Mouse (Mus musculus): ENCODE results near the gene Eml1. TPM values are rescaled to one million over a fixed set of nuclear protein-coding genes. Genes with fewer than 3 reads are reported as not detected.

The Eml1 gene
- total and polyA plus RNA-seq, 2 experiments from 2014 or later, result 41.2 to 55.2 TPM

- Histone ChIP-seq H3K27ac (no peak overlapping the region), H3K4me2 (ENCODE audit: low read depth, low read length) (no peak overlapping the region), H3K27me3 (ENCODE audit: insufficient read depth, low read length) (no peaks in the 10 kb centered on the region), H3K36me3 (ENCODE audit: insufficient read depth, low read length) (no peaks in the 10 kb centered on the region), H3K4me3 (ENCODE audit: low read length) (no peak overlapping the region), H3K9me3 (ENCODE audit: low read length) (no peaks in the 10 kb centered on the region), H3K4me1 (ENCODE audit: insufficient read depth, low read length) (no peaks in the 10 kb centered on the region), H3K9ac (replicated peaks; ENCODE audit: low read length) (no peak overlapping the region)
- WGBS, result 16% methylated on average over 10 of the region's 10 CpGs
- DNase-seq (ENCODE audit: low spot score) (peak; percentile 26), ATAC-seq (no peak)
- no peak for TF ChIP-seq CTCF (IDR thresholded peaks at IDR 0.05; ENCODE audit: low read depth)
These were observed 175.9 kb downstream of the Eml1 start for GRCm38 (mm10) chr12:108546508-108547153.

GRCm38 (mm10) chr12:108547251-108547875 lies 176.6 kb downstream of the Eml1 start:
- H3K9ac ChIP-seq (replicated peaks; ENCODE audit: low read length), result no peak overlapping the region
- DNase-seq (ENCODE audit: low spot score) (no peak), ATAC-seq (no peak)
- no peaks in the 10 kb centered on the region for H3K36me3 ChIP-seq (ENCODE audit: insufficient read depth, low read length)
- no peak overlapping the region for H3K27ac ChIP-seq
- 76% methylated on average over 15 of the region's 15 CpGs for WGBS
- no peaks in the 10 kb centered on the region for H3K9me3 ChIP-seq (ENCODE audit: low read length)
- peak; percentile 34 for TF ChIP-seq CTCF (IDR thresholded peaks at IDR 0.05; ENCODE audit: low read depth)
- no peak overlapping the region for H3K4me2 ChIP-seq (ENCODE audit: low read depth, low read length)
- no peaks in the 10 kb centered on the region for H3K27me3 ChIP-seq (ENCODE audit: insufficient read depth, low read length)
- no peak overlapping the region for H3K4me3 ChIP-seq (ENCODE audit: low read length)
- no peaks in the 10 kb centered on the region for H3K4me1 ChIP-seq (ENCODE audit: insufficient read depth, low read length)

- no peak overlapping the region for H3K4me3 ChIP-seq (ENCODE audit: low read length)
- H3K27ac ChIP-seq, result no peak overlapping the region
- WGBS, result 83% methylated on average over 7 of the region's 7 CpGs
- H3K4me1 ChIP-seq (ENCODE audit: insufficient read depth, low read length), result peaks cover 13% of the 10 kb centered on the region
- DNase-seq (ENCODE audit: low spot score) (no peak), ATAC-seq (no peak)
- no peak overlapping the region for H3K9ac ChIP-seq (replicated peaks; ENCODE audit: low read length)
- no peaks in the 10 kb centered on the region for H3K9me3 ChIP-seq (ENCODE audit: low read length)
- H3K36me3 ChIP-seq (ENCODE audit: insufficient read depth, low read length), result no peaks in the 10 kb centered on the region
- H3K4me2 ChIP-seq (ENCODE audit: low read depth, low read length), result no peak overlapping the region
- no peaks in the 10 kb centered on the region for H3K27me3 ChIP-seq (ENCODE audit: insufficient read depth, low read length)
- no peak for TF ChIP-seq CTCF (IDR thresholded peaks at IDR 0.05; ENCODE audit: low read depth)
These were observed 181.0 kb downstream of the Eml1 start for GRCm38 (mm10) chr12:108551731-108552130.

- ATAC-seq, result no peak
- Histone ChIP-seq H3K4me2 (ENCODE audit: low read depth, low read length) (no peak overlapping the region), H3K27ac (no peak overlapping the region), H3K36me3 (ENCODE audit: insufficient read depth, low read length) (no peaks in the 10 kb centered on the region), H3K4me3 (ENCODE audit: low read length) (no peak overlapping the region), H3K9me3 (ENCODE audit: low read length) (no peaks in the 10 kb centered on the region), H3K9ac (replicated peaks; ENCODE audit: low read length) (no peak overlapping the region), H3K4me1 (ENCODE audit: insufficient read depth, low read length) (peaks cover 13% of the 10 kb centered on the region), H3K27me3 (ENCODE audit: insufficient read depth, low read length) (no peaks in the 10 kb centered on the region)
- no peak for TF ChIP-seq CTCF (IDR thresholded peaks at IDR 0.05; ENCODE audit: low read depth)
- WGBS, result 44% methylated on average over 6 of the region's 6 CpGs
- DNase-seq (ENCODE audit: low spot score), result no peak
These were observed 182.3 kb downstream of the Eml1 start for GRCm38 (mm10) chr12:108553079-108553478.

- H3K36me3 ChIP-seq (ENCODE audit: insufficient read depth, low read length), result no peaks in the 10 kb centered on the region
- WGBS, result 1% methylated on average over 36 of the region's 50 CpGs
- H3K27ac ChIP-seq, result peak within 1 kb of the TSS; percentile 92
- no peak for TF ChIP-seq CTCF (IDR thresholded peaks at IDR 0.05; ENCODE audit: low read depth)
- H3K9me3 ChIP-seq (ENCODE audit: low read length), result no peaks in the 10 kb centered on the region
- ATAC-seq (peak; percentile 94), DNase-seq (ENCODE audit: low spot score) (peak; percentile 96)
- no peaks in the 10 kb centered on the region for H3K27me3 ChIP-seq (ENCODE audit: insufficient read depth, low read length)
- H3K4me2 ChIP-seq (ENCODE audit: low read depth, low read length), result peak within 1 kb of the TSS; percentile 77
- H3K9ac ChIP-seq (replicated peaks; ENCODE audit: low read length), result peak within 1 kb of the TSS; percentile 97
- peak within 1 kb of the TSS; percentile 96 for H3K4me3 ChIP-seq (ENCODE audit: low read length)
- peaks cover 13% of the 10 kb centered on the region for H3K4me1 ChIP-seq (ENCODE audit: insufficient read depth, low read length)
These were observed 183.5 kb downstream of the Eml1 start, which contains the start of gene Evl for GRCm38 (mm10) chr12:108554120-108554841. Gene Evl, plus strand, starts transcription at chr12:108554720.

GRCm38 (mm10) chr12:108554861-108555556 lies 184.3 kb downstream of the Eml1 start:
- WGBS, result under 1% methylated on average over 65 of the region's 100 CpGs
- DNase-seq (ENCODE audit: low spot score) (peak; percentile 51), ATAC-seq (peak; percentile 82)
- Histone ChIP-seq H3K36me3 (ENCODE audit: insufficient read depth, low read length) (no peaks in the 10 kb centered on the region), H3K9me3 (ENCODE audit: low read length) (no peaks in the 10 kb centered on the region), H3K9ac (replicated peaks; ENCODE audit: low read length) (peak overlapping the region; percentile 97), H3K27ac (peak overlapping the region; percentile 92), H3K4me3 (ENCODE audit: low read length) (peak overlapping the region; percentile 96), H3K4me1 (ENCODE audit: insufficient read depth, low read length) (peaks cover 13% of the 10 kb centered on the region), H3K4me2 (ENCODE audit: low read depth, low read length) (peak overlapping the region; percentile 77), H3K27me3 (ENCODE audit: insufficient read depth, low read length) (no peaks in the 10 kb centered on the region)
- no peak for TF ChIP-seq CTCF (IDR thresholded peaks at IDR 0.05; ENCODE audit: low read depth)

Measured in hindbrain, postnatal 0 days (tissue).